Mouse (Mus musculus) intestine, embryonic 14.5 days (tissue): Measurements from ENCODE around the gene Coa7. TPM values are rescaled to one million over a fixed set of nuclear protein-coding genes. Genes with fewer than 3 reads are reported as not detected.

Experiments used
- ATAC-seq: fragments of 200-750 bp; cut with Nextera tagmentation; replicated peaks from 2 replicates; pipeline ENCODE4 v1.8.0; 2017; ENCODE audit warnings: low read depth, moderate number of reproducible peaks, moderate TSS enrichment, moderate library complexity; ENCODE audit not compliant: low FRiP score, low TSS enrichment
- DNase-seq: peaks from one replicate; pipeline ENCODE4 v3.0.0-alpha.2; 2018; ENCODE audit warnings: low spot score
- H3K27ac ChIP-seq: fragments of 300-500 bp; sonication (generic); 2 replicates; pipeline ENCODE4 v1.5.1; 2014; ENCODE audit warnings: low read depth, mild to moderate bottlenecking, control low read depth
- H3K27me3 ChIP-seq: fragments of 300-500 bp; sonication (generic); replicated peaks from 2 replicates; pipeline ENCODE4 v1.6.1; 2014; ENCODE audit warnings: low read length, control low read depth; ENCODE audit not compliant: control insufficient read depth, insufficient read depth
- H3K36me3 ChIP-seq: fragments of 300-500 bp; sonication (generic); 2 replicates; pipeline ENCODE4 v1.6.1; 2014; ENCODE audit warnings: low read length, control low read depth; ENCODE audit not compliant: control insufficient read depth, insufficient read depth
- H3K4me1 ChIP-seq: fragments of 300-500 bp; sonication (generic); replicated peaks from 2 replicates; pipeline ENCODE4 v1.6.1; 2014; ENCODE audit warnings: low read length, control low read depth, mixed read lengths; ENCODE audit not compliant: control insufficient read depth, insufficient read depth
- H3K4me2 ChIP-seq: fragments of 300-500 bp; sonication (generic); 2 replicates; pipeline ENCODE4 v1.6.1; 2014; ENCODE audit warnings: low read length
- H3K4me3 ChIP-seq: fragments of 300-500 bp; sonication (generic); 2 replicates; pipeline ENCODE4 v1.5.1; 2014; ENCODE audit warnings: low read depth, low read length, control low read depth, mixed read lengths
- H3K9ac ChIP-seq: fragments of 300-500 bp; sonication (generic); 2 replicates; pipeline ENCODE4 v1.6.1; 2014; ENCODE audit warnings: mild to moderate bottlenecking, low read length
- H3K9me3 ChIP-seq: fragments of 300-500 bp; sonication (generic); 2 replicates; pipeline ENCODE4 v1.6.1; 2016; ENCODE audit warnings: low read length, control low read depth; ENCODE audit not compliant: control insufficient read depth
- WGBS: fragments of 180-500 bp; shearing (Covaris S2); extraction: QIAGEN DNeasy Blood & Tissue Kit; methylation state at CpG from one replicate; pipeline ENCODE4 v1.1.7; 2014; 5-methylcytosine and 5-hydroxymethylcytosine counted together
- polyA plus RNA-seq: library from polyadenylated mRNA; unstranded; fragments of >200 nt; fragmentation: Nextera tagmentation; extraction: Ambion mirVana; gene quantifications from 2 replicates; pipeline ENCODE4 v1.2.1, GENCODE M21; 2014

Coa7 gene
- polyA plus RNA-seq, 1 experiment from 2014 or later: 63.4 TPM

DNA sequence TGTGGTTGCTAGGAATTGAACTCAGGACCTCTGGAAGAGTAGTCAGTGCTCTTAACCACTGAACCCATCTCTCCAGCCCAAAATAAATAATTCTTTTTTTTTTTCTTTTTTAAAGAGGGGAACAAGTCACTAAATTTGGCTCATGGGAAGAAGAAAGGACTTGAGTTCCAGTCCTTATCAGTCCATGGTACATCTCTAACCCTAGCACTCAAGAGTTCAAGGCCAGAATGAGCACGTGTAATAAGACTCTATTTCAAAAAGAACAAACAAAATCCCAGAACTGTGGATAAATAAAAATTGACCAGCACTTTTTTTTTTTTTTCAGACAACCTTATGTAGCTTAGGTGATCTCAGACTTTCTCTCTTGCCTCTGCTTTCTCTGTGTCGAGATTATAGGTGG lies 8.8 kb downstream of the Coa7 start:
- H3K4me2 ChIP-seq: no peak overlapping the region
- no peak overlapping the region for H3K4me3 ChIP-seq
- DNase-seq (no peak), ATAC-seq (no peak)
- H3K9ac ChIP-seq: no peak overlapping the region
- WGBS: 72% methylated on average over 2 of the region's 2 CpGs
- H3K9me3 ChIP-seq: no peaks in the 10 kb centered on the region
- H3K27ac ChIP-seq: no peak overlapping the region
- peaks cover 49% of the 10 kb centered on the region for H3K36me3 ChIP-seq
- H3K4me1 ChIP-seq: peaks cover 10% of the 10 kb centered on the region
- no peaks in the 10 kb centered on the region for H3K27me3 ChIP-seq

DNA sequence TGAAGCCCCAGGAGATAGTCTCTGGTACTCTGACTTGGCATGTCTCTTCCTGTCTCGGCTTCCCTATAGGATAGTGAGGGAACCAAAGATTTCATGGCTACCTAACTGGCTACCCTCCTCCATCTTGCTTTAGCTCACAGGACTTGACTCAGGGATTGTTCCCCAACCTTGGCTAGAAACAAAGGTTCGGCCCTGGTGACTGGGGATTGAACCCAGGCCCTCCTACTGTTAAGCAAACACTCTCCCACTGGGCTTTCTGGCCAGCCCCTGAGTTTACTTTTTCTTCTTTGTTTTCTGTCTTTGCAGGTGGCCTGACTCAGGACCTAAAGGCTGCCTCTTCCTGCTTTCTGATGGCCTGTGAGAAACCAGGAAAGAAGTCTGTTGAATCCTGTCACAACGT lies 9.9 kb downstream of the Coa7 start:
- Histone ChIP-seq H3K27me3 (no peaks in the 10 kb centered on the region), H3K9ac (no peak overlapping the region), H3K9me3 (no peaks in the 10 kb centered on the region), H3K4me3 (no peak overlapping the region), H3K4me1 (peaks cover 10% of the 10 kb centered on the region), H3K36me3 (peaks cover 43% of the 10 kb centered on the region), H3K4me2 (no peak overlapping the region), H3K27ac (no peak overlapping the region)
- no peak for ATAC-seq
- 51% methylated on average over 3 of the region's 3 CpGs for WGBS
- DNase-seq: no peak

DNA sequence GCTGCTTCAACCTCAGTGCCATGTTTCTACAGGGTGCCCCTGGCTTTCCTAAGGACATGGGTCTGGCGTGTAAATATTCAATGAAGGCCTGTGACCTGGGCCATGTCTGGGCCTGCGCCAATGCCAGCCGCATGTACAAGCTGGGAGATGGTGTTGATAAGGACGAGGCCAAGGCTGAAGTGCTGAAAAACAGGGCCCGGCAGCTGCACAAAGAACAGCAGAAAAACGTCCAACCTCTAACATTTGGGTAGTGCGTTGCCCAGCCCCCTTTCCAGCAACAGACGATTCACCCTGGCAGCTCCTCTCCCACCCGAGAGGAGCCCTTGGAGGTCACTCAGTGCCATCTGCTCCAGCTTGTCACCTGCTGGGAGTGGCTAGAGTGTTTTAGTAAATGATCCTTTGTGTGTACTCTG lies 10.4 kb downstream of the Coa7 start:
- 0 out of 2 replicates have a peak overlapping the region, but pooled peaks have one; percentile 16 for H3K27ac ChIP-seq
- ATAC-seq (no peak), DNase-seq (no peak)
- no peak overlapping the region for H3K4me2 ChIP-seq
- H3K9ac ChIP-seq: no peak overlapping the region
- 60% methylated on average over 9 of the region's 9 CpGs for WGBS
- H3K4me3 ChIP-seq: no peak overlapping the region
- H3K9me3 ChIP-seq: no peaks in the 10 kb centered on the region
- peaks cover 38% of the 10 kb centered on the region for H3K36me3 ChIP-seq
- H3K4me1 ChIP-seq: peaks cover 10% of the 10 kb centered on the region
- no peaks in the 10 kb centered on the region for H3K27me3 ChIP-seq

DNA sequence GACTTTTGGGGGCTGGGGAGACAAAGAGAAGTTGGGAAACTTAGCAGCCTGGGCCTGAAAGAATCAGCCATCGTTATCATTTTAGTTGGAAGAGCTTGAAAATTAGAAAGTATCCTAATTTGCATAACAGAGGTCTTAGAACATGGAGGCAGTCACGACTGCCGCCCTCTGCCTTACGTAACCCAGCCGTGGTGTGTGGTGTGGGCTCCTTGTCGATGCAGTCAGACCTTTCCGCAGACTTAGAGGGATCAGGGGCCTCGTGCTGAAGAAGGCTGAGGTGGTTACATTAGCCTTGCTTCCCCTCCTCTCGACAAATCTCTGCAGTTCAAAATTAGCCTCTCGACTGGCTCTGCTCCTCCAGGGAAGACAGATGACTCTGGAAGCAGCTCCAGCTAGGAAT lies 10.9 kb downstream of the Coa7 start:
- Histone ChIP-seq H3K9ac (no peak overlapping the region), H3K27me3 (no peaks in the 10 kb centered on the region), H3K4me2 (no peak overlapping the region), H3K4me1 (peaks cover 10% of the 10 kb centered on the region), H3K27ac (0 out of 2 replicates have a peak overlapping the region, but pooled peaks have one; percentile 16), H3K4me3 (no peak overlapping the region), H3K36me3 (peaks cover 34% of the 10 kb centered on the region), H3K9me3 (no peaks in the 10 kb centered on the region)
- 54% methylated on average over 10 of the region's 10 CpGs for WGBS
- no peak for DNase-seq
- no peak for ATAC-seq

DNA sequence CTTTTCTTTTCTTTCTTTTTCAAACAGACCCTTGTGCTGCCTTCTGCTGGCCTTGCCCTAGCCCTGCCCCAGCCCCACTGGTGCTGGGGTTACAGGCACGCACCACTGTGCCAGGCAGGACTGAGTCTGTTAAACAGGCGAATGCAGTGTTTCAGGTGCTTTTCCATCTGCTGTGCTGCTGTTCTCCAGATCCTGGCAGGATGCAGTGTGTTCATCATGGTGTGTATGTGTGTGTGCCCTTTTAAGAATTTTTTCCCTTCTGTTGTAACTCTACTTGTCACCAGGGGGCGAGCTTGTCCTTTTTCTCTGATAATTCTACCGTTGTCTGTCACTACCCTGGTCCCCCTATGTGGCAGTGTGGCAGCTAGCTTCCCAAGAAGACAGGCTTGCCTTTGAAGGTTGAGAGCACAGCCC lies 11.3 kb downstream of the Coa7 start:
- no peak overlapping the region for H3K4me2 ChIP-seq
- no peaks in the 10 kb centered on the region for H3K27me3 ChIP-seq
- peak; percentile 85 for DNase-seq
- no peak overlapping the region for H3K9ac ChIP-seq
- peak; percentile 29; the same call in 1 of the 2 replicates for ATAC-seq
- H3K4me3 ChIP-seq: no peak overlapping the region
- H3K4me1 ChIP-seq: peaks cover 10% of the 10 kb centered on the region
- WGBS: 10% methylated on average over 4 of the region's 4 CpGs
- no peak overlapping the region for H3K27ac ChIP-seq
- peaks cover 29% of the 10 kb centered on the region for H3K36me3 ChIP-seq
- H3K9me3 ChIP-seq: no peaks in the 10 kb centered on the region

DNA sequence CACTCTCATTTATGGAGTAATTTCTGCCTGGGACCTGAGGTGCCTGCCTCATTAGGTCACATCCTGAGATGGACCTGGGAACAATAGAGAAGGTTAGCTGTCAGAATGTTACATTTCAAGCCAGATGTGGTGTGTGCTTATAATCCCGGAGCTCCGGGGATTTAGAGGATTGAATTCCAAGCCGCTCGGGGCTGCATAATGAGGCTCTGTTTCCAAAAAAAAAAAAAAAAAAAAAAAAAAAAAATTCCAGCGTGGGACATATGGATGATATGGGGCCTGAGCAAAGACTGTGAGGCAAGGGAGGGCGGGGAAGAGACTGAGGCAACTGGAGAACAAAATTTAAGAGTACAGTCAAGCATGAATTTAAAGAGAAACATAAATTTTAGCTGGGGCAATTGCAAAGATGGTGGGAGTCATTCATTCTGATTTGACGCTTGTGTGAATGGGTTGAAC lies 16.7 kb downstream of the Coa7 start:
- Histone ChIP-seq H3K4me2 (no peak overlapping the region), H3K27ac (peak overlapping the region; percentile 30), H3K4me3 (no peak overlapping the region), H3K27me3 (no peaks in the 10 kb centered on the region), H3K36me3 (peaks cover 4% of the 10 kb centered on the region; the same call in 1 of the 2 replicates), H3K4me1 (peaks cover 33% of the 10 kb centered on the region), H3K9me3 (no peaks in the 10 kb centered on the region), H3K9ac (no peak overlapping the region)
- 18% methylated on average over 7 of the region's 7 CpGs for WGBS
- DNase-seq (no peak), ATAC-seq (no peak)

DNA sequence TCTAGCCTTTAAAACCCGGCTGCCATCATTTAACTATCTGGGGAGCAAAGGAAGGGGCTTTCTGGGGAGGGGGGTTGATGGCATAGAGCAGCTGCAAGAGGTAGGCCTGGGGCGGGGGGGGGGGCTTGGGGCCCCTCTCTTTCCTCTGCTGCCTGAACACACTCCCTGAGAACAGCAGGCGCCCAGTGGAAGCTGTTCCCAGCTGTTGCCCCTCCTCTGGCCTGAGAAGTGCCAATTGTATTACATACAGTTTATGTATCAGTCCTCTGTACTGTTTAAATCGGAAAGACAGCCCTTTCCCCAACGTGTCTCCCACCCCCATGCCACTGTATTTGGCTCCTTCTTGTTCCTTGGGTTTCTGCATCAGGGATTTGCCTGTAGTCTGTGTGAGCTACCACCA lies 17.9 kb downstream of the Coa7 start:
- no peak for ATAC-seq
- no peak overlapping the region for H3K4me2 ChIP-seq
- 25% methylated on average over 5 of the region's 5 CpGs for WGBS
- H3K9ac ChIP-seq: no peak overlapping the region
- no peaks in the 10 kb centered on the region for H3K36me3 ChIP-seq
- H3K4me1 ChIP-seq: peaks cover 44% of the 10 kb centered on the region
- no peak for DNase-seq
- peak overlapping the region; percentile 30 for H3K27ac ChIP-seq
- no peaks in the 10 kb centered on the region for H3K9me3 ChIP-seq
- no peak overlapping the region for H3K4me3 ChIP-seq
- no peaks in the 10 kb centered on the region for H3K27me3 ChIP-seq

DNA sequence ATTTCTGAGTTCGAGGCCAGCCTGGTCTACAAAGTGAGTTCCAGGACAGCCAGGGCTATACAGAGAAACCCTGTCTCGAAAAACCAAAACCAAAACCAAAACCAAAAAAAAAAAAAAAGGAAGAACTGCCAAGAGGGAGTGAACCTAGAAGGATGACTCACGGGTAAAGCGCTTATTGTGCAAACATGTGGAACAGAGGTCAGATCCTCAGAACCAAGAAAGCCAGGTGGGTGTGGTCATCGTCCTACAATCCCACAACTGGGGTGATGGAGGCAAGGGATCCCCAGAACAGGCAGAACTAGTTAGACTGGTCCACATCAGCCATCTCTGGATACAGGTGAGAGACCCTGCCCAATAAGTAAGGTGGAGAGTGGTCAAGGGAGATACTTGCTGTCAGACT lies 19.2 kb downstream of the Coa7 start:
- DNase-seq: no peak
- Histone ChIP-seq H3K9ac (no peak overlapping the region), H3K36me3 (no peaks in the 10 kb centered on the region), H3K4me3 (no peak overlapping the region), H3K27ac (no peak overlapping the region), H3K9me3 (no peaks in the 10 kb centered on the region), H3K4me1 (peaks cover 53% of the 10 kb centered on the region), H3K4me2 (no peak overlapping the region), H3K27me3 (no peaks in the 10 kb centered on the region)
- 66% methylated on average over 5 of the region's 5 CpGs for WGBS
- peak; percentile 58; the same call in 1 of the 2 replicates for ATAC-seq

DNA sequence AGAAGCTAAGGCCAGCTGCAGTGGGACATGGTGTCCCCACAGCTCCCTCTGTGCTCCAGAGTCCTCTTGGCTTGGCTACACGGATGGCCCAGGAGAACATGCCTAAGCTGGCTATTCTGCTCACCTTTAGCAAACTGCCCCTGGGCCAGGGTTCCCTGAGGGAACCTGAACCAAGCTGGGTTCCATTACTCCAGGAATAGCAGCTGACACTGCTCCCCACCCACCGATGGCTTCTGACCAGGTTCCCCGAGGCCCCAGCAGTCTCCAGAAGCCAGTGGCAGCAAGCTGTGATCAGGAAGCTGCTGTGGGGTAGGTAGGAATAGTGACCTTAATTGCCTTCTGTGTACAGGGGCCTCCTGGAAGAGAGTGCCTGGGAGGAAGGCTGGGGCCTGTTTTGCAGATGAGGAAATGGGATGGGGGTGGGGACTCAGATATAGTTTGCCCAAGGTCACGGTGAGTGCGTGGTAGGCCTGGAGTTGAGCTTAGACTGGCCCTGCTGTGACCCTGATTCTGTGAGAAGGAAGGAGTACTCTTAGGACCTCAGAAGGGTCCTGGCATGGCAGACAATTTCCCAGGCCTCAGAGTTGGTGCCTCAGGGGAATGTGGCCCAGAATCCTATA lies 20.4 kb downstream of the Coa7 start:
- no peak overlapping the region for H3K4me2 ChIP-seq
- H3K9ac ChIP-seq: no peak overlapping the region
- ATAC-seq (no peak), DNase-seq (no peak)
- H3K9me3 ChIP-seq: no peaks in the 10 kb centered on the region
- no peaks in the 10 kb centered on the region for H3K36me3 ChIP-seq
- H3K27ac ChIP-seq: peak overlapping the region; percentile 29
- H3K4me3 ChIP-seq: no peak overlapping the region
- no peaks in the 10 kb centered on the region for H3K27me3 ChIP-seq
- peaks cover 53% of the 10 kb centered on the region for H3K4me1 ChIP-seq
- WGBS: 24% methylated on average over 5 of the region's 5 CpGs
